Mouse (Mus musculus) limb, embryonic 10.5 days (tissue): ENCODE data around the gene Gbf1. TPM values are rescaled to one million over a fixed set of nuclear protein-coding genes. Genes with fewer than 3 reads are reported as not detected.

Source experiments
- polyA plus RNA-seq: library from polyadenylated mRNA; unstranded; fragments of >200 nt; fragmentation: Nextera tagmentation; extraction: Ambion mirVana; gene quantifications from 2 replicates; pipeline ENCODE4 v1.2.1, GENCODE M21; 2016

Gbf1 gene
- polyA plus RNA-seq, 1 experiment from 2014 or later, result 47.8 TPM

Other genes with a start within 250 kb of the Gbf1 start
- 18.0 and 20.1 TPM in 2 replicates for gene Armh3, start 154.0 kb upstream of the Gbf1 start, polyA plus RNA-seq
- gene Hps6, start 149.0 kb upstream of the Gbf1 start, polyA plus RNA-seq, result 4.7 and 5.3 TPM in 2 replicates
- 63.0 and 73.3 TPM in 2 replicates for gene Pprc1, start 107.6 kb upstream of the Gbf1 start, polyA plus RNA-seq
- 96.4 and 104 TPM in 2 replicates for gene Ldb1, start 107.3 kb upstream of the Gbf1 start, polyA plus RNA-seq
- 145 and 186 TPM in 2 replicates for gene Nolc1, start 76.6 kb upstream of the Gbf1 start, polyA plus RNA-seq
- 0.13 TPM in 1 of 2 replicates, not detected in the other for gene Elovl3, start 20.6 kb upstream of the Gbf1 start, polyA plus RNA-seq
- gene Pitx3, start 4.2 kb upstream of the Gbf1 start, polyA plus RNA-seq, result 0.59 and 2.1 TPM in 2 replicates
- 4.5 and 5.8 TPM in 2 replicates for gene Nfkb2, start 151.8 kb downstream of the Gbf1 start, polyA plus RNA-seq
- gene Psd, start 174.6 kb downstream of the Gbf1 start, polyA plus RNA-seq, result 1.4 and 1.8 TPM in 2 replicates
- 12.2 and 13.0 TPM in 2 replicates for gene Fbxl15, start 175.7 kb downstream of the Gbf1 start, polyA plus RNA-seq
- 150 and 183 TPM in 2 replicates for gene Cuedc2, start 186.2 kb downstream of the Gbf1 start, polyA plus RNA-seq
- gene Mfsd13a, start 188.6 kb downstream of the Gbf1 start, polyA plus RNA-seq, result 7.7 and 8.1 TPM in 2 replicates
- gene 2310034G01Rik, start 197.8 kb downstream of the Gbf1 start, polyA plus RNA-seq, result 1.3 and 1.8 TPM in 2 replicates
- gene Actr1a, start 243.2 kb downstream of the Gbf1 start, polyA plus RNA-seq, result 159 and 168 TPM in 2 replicates
- 53.8 and 58.5 TPM in 2 replicates for gene Sufu, start 244.4 kb downstream of the Gbf1 start, polyA plus RNA-seq